Mouse (Mus musculus): Measurements from ENCODE around the gene Upf2.

DNA sequence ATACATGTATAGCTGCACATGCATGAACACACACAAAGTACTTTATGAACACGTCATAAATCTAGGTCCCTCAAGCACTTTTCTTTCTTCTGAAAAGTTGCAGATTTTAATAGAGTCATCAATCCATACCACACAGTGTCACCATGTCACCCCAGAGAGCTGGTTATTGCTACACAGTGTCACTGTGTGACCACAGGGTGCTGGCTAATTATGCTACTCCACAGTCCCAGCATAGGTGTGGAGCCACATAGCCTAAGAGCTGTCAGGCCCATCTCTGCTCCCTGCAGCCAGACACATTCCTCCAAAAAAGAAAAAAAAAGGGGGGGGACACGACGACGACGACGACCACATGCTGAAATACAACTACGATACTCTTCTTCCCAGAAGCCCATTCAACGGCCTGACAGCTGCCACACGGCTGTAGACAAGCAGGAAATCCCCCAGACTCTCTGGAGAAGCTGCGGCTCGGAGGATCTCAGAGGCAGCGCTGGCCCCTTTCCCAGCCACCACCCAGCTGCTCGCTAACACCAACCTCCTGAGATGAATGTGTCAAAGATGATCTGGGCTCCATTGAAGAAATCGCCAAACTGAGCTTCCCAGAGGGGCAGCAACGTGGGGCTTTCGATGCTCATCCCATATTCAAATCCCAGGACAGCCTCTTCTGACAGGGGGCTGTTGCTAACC lies 39.8 kb upstream of the Upf2 start:
- TF ChIP-seq POLR2A (IDR thresholded peaks at IDR 0.05; ENCODE audit: control insufficient read depth, extremely low read depth, insufficient read depth, low read length, poor library complexity) (no peak), CTCF (IDR thresholded peaks at IDR 0.05; ENCODE audit: borderline replicate concordance, control insufficient read depth, extremely low read depth, insufficient read depth, low read length, poor library complexity) (no peak)
